Mouse (Mus musculus): ENCODE measurements at regions not wholly inside any gene's neighbourhood (a gene's known extent, or its start where the extent isn't known, plus 50 kb on each side); places are given as distances from the start of the nearest gene placed in this dataset.

GRCm38 (mm10) chr2:61346012-61346760, 232.2 kb upstream of the Tank start:
- DNase-seq: no peak

DNA sequence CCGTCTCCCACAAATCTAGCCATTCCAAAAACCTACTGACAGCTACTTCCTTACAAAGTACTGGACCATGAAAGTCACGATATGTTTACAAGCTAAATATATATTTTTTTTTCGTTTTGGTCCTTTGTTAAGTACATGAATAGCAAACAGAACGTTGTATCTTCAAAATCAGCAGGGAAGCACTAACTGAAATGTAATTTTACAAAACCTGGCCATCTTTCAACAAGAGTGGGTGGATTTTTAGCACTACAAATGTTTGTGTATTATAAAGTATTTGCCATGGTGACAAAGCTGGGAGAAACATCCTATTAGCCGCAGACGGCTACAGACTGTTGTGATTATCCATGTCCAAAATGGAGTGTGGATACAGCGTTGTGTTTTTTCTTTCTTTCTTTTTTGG, 233.1 kb upstream of the Tank start:
- DNase-seq: no peak

DNA sequence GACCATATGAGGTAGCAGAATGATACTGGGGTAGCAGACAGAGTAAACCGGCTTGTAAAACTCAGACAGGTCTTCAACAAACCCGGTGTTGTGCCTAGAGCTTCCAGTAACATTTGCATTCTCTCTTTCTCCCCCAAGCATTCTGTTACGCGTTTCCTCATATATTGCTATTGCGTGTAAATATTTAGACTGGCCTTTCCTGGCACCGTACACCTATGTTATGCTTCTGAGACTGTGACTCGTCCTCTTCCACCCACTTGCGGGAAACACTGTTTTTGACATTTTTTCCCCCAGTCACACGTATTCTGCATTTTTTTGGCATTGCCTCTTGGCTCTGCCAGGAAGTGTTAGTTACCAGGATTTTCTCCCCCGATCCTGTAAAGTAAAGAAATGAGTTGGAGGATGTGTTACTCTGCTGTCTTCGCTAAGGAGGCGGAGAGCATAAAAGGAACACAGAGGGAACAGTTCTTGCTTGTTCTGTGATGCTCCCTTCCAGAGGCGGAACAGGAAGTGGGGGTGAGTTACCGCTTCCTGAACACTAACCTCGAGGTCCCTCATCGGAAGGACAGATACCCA, 233.7 kb upstream of the Tank start:
- DNase-seq: peak; percentile 21

DNA sequence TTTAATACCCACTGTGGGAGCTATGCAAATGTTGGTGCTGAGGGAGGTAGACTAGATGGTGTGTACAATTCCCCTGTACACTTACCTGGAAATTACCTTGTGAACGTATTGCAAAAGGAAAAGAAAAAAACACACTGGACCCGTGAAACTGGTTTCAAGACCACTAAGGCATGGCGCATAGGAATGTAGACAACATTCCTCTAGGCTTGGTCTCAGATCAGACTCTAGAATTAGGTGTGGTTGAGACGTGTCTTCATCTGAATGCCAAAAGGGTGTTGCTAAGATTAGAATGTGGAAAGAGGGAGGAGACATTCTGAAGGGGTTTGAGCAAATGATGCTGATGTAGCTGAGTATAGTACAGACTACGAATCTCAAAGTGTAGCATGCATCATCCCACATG, 237.1 kb upstream of the Tank start:
- DNase-seq: no peak

GRCm38 (mm10) chr2:61319226-61319625, 259.2 kb upstream of the Tank start:
- DNase-seq: no peak

DNA sequence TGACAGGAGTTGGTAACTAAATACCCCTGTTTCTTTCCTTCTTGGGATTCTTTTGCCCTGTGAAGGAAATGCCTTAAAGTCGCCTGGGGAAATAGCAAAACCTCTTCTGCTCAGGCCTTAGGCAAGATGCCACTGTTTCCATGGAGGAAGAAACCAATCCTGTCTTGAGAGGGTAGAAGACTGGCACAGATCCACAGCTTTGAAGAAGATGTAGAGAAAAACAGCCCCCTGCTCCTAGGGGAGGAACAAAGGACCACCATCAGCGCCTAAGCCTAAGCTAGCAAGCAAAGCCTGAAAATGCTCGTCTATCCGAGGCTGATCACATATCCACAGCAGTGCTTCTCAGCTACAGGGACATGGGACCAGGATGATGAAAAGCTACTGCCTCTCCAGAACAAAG, 268.0 kb upstream of the Tank start:
- DNase-seq: no peak

GRCm38 (mm10) chr2:61309219-61309618, 269.2 kb upstream of the Tank start:
- DNase-seq: no peak

DNA sequence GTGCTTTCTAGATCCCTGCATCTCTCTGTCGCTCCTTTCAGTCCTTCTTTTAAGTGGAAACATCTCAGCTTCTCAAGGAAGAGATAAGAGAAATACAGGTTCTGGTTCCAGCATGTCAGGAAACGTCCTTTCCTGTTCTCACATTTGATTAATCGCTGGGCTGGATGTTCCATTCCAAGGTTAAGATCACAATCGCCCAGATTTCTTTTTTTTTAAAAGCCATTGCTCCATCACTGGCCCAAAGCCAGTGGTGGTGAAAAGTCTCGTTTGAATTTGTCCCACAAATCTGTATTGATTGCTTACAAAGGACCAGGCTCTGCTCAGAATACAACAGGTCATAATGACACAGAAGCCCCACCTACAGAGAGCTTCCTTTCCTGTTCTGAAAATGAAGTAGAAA, 281.2 kb upstream of the Tank start:
- DNase-seq: peak; percentile 55

DNA sequence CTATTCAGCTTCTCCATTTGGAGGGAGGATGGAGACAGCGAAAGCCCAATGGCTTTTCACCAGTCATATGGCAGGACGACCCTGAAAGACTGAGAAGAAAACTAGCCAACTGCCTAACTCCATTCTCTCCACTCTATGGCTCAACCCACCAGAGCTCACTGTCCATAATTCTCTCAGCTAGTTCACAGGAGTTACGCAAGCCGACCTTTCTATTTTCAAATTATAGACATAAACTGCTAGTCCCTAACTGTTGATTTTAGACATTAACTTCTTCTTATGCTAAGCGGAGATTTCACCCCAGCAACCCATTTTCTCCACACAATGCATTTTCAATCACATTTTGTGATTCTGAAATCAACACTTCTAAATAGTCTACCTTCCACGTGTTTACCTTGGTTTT, 281.8 kb upstream of the Tank start:
- no peak for DNase-seq

- DNase-seq: peak; percentile 50
Observed at GRCm38 (mm10) chr2:61295261-61295964, 283.0 kb upstream of the Tank start.

DNA sequence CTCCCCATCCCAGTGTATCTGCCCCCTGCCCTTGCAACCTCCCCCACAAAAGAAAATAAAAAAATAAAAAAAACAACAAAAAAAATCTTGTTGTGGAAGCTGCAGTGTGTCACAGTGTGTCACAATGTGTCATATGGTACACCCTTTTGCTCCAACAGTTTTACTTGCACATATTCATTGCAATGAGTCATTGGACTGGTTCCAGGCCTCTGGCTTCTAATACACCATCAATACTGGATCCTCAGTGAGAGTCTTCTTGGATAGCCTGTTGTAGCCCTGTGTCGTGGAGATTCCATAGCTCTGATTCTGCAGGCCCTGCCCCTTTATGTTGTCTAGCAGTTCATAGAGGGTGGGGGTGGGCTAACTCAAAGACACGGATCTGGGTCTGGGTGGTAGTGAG, 290.1 kb upstream of the Tank start:
- DNase-seq: no peak

- no peak for DNase-seq
Observed at GRCm38 (mm10) chr2:61284706-61285105, 293.7 kb upstream of the Tank start.

GRCm38 (mm10) chr2:61283829-61284601, 294.4 kb upstream of the Tank start:
- DNase-seq: no peak

DNA sequence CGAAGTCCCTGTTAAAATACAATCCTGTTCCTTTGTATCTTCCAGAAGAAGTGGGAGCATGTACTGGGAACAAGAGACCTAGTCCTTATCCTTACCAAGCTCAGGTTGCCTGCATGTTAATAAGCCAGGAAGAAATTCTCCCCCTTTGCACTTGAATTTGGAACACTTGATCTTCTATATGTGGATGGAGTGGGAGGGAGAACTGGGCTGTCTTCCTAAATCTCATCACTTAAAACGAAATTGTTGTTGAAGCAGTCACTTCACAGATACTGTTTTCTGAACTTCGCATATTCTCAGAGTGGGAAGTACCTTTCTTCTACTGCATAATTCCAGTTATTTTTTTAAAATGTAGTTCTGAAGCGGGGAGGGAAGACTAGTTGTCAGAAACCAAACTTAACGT, 305.7 kb upstream of the Tank start:
- DNase-seq: no peak

DNA sequence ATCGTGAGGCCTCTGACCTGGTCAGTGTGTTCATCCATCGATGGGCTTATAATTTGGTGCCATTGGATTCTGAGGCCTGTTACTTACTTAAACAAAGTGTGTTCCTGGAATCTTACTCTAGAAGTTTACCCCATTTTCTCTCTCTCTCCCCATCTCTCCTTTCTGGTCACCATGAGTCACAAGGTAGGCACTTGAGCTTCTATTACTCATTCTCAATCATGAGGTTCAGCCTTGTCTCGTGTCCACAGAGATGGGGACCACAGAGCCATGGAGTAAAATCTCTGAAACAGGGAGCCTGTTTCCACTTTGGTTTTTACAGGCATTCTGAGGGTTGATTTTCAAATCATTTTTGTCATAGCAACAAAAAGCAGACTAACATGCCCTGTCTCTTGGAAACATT, 304.7 kb upstream of the Rbms1 start:
- DNase-seq: no peak

DNA sequence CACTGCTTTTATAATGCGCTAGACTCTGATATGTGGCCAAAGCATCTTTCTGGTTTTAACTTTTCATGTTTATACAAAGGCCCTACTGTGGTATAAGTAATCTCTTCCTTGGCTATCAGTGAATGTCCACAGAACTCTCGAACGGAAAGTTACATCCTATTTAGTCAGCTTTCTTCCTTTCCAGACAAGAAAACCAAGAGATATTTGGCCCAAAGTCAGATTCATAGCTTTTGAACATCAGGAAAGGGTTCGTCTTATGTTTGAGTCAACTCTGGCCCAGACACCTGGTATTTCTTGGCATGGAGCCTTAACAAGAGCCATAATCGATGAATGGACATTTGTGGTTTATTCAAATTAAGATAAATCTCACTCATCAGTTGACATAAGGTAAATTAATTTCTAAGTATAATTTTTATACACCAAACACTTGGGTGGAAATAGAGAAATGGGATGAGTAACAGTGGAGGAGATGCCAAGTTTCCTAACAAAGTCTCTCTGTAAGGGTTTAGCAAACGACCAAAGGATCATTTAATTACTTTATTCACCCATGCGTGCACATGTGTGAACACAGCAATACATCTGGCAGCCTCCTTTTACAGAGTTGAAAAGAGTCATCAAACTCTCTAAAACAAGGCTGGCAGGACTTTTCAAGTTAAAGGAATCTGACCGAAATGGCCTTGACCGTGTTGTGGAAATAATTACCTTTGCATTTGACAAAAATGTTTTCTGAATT, 287.2 kb upstream of the Rbms1 start:
- DNase-seq: no peak

DNA sequence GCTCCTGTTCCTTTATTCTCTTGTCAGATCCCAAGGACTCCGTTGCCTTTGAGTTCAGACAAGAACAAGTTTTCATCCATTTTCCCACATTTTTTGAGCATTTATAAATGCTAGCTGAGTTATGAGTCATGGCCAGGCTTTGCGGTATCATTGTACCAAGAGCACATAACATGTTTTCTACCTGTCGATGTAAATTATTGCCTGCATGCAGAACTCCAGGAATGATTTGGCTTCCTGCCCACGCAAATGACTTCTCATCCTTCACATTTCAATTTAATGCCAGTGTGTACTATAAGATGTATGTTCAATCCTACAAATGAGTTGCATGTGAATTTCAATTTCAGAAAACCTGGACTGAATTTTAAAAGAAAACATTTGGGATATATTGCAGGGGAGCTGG, 285.0 kb upstream of the Rbms1 start:
- no peak for DNase-seq

- DNase-seq: no peak
Observed at GRCm38 (mm10) chr2:61247336-61247735, 284.3 kb upstream of the Rbms1 start.

GRCm38 (mm10) chr2:61246691-61247258, 283.8 kb upstream of the Rbms1 start:
- peak; percentile 11 for DNase-seq

DNA sequence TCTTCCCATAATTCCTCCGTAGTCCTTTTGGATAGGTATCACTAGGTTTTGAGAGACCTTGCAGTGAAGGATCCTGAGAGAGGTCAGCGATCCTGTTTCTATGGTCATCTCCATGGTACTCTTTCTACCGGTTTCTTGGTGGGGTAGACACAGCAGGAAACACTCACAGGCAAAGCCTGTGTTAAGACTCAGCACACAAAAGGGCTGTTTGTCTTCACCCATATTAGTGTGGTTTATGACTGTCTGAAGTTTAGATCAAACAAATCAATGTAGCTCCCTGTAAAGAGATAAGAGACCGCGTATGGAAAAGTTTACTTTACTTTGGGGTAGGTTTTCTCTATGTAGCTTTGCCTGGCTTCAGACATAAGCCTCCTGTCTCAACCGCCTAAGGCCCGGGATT, 282.5 kb upstream of the Rbms1 start:
- DNase-seq: no peak

DNA sequence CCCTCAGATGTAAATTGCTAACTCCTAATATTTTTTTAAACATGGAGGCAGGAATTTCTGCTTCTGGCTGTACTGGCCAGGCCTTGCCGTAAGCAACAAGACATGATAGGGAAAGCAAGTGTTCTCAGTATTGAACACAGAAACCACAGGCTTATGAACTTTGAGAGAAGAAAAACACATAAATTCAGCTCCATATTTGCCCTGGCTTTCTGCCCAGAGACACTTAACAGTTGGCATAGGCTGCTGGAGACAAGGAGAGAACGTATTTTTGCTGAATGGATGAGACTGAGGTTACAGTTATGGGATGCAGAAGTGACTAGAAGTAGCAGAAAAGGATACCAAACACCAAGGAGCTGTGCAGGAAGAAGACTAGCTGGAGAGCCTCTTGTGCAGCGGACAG, 258.7 kb upstream of the Rbms1 start:
- peak; percentile 44 for DNase-seq

DNA sequence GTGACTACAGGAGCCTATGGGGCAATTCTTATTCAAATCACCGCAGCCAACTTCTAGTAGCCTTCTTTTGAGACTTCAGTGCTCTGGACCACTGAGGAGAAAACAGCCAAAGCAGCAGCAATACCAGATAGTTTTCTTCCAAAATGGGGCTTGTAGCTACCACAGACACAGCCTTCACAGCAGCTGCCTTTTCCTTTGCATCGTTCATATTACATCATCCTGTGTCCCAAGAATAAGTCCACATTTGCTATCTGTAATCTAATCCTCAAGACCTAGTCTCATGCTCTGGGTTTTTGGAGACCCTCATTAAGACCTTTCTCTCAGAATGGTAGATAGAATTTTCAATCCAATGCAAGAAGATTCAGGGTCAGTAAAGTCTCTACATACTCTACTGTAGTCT, 258.2 kb upstream of the Rbms1 start:
- DNase-seq: no peak

- DNase-seq: no peak
Observed at GRCm38 (mm10) chr2:61213951-61214350, 251.0 kb upstream of the Rbms1 start.

Measured in lung, postnatal 14 days (tissue).